Mouse (Mus musculus): ENCODE measurements around the gene Klk7. TPM values are rescaled to one million over a fixed set of nuclear protein-coding genes. Genes with fewer than 3 reads are reported as not detected.
A peak's percentile ranks its signal among the peaks of the same experiment; 100 is the strongest.

Klk7 gene
- polyA plus RNA-seq (2015; fragmentation: Nextera tagmentation; extraction: Ambion mirVana), result 1.1 and 1.4 TPM in 2 replicates

DNA sequence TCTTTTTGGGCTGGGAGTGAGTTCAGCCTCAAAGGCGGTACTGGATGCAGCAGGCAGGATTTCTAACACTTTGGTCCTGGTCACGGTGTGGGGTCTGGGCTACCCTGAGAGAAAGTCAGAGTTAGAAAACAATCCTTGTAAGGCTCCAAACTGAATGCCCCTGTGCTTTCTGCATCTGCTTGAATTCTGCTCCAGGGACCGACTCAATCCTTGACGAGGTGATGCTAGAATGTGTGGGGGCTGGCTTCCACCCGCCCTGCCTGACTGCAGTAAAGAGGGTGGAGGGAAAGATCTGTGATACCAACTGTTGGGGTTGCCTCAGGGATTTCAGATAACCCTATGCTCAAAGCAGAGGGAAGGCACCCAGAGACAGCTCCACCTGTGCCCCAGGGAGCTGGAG, at the start of gene Klk7:
Gene Klk7, plus strand, starts transcription at position 301 of the 400 bp plus-strand sequence.
- no peak for DNase-seq (ENCODE audit: low spot score)

DNA sequence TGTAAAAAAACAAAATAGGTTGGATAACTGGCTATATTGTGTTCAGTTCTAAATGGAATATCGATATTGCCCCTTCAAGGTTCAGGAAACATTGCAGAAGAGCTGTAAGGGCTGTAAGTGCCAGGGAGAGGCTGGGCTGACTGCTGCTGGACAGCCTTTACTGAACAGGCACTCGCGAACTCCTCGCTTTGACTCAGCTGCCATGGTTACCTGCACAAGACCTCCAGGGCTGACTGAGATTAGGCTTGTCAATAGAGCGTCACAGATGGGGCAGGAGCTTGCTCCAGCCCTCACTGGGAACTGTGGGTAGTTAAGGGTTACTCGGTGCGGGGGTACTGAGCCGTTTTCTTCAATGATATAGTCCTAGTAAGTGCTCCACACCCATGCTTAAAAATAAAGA, 44.6 kb upstream of the Klk7 start:
- DNase-seq (ENCODE audit: low spot score), result no peak

DNA sequence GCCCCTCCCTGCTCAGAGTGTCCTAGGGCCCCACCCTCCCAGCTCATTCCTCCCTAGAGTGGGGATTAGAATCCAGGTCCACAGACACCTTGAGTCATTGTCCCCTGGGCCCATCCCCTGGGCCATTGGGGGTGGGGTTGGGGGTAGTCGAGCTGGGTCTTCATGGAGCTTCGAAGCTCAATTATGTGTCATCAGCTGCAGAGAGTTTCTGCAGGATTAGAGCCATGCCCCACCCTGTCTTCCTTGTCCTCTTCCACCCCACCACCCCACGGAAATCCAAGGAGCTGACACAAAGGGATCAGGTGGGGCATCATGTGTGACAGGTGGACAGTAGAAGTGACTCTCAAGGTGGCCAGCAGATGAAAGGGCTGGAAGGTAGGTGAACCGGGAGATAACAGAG, 42.5 kb upstream of the Klk7 start, which contains the start of gene Klk12:
Gene Klk12, plus strand, starts transcription at position 301 of the 400 bp plus-strand sequence.
- no peak for DNase-seq (ENCODE audit: low spot score)

DNA sequence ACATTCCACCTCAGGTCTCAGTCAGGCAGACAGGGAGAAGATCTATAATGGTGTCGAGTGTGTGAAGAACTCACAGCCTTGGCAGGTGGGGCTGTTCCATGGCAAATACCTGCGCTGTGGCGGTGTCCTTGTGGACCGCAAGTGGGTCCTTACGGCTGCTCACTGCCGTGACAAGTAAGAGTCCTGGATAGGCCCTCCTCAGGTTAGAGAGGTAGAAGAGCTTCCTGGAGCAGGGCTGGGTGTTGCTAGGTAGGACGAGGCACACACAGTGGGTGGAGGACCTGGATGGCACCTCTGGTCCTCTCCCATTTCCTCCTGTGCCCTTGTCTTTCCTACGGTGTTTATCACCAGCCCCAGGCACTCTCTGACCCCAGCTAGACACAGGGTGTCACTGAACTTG, 41.5 kb upstream of the Klk7 start:
- no peak for DNase-seq (ENCODE audit: low spot score)

DNA sequence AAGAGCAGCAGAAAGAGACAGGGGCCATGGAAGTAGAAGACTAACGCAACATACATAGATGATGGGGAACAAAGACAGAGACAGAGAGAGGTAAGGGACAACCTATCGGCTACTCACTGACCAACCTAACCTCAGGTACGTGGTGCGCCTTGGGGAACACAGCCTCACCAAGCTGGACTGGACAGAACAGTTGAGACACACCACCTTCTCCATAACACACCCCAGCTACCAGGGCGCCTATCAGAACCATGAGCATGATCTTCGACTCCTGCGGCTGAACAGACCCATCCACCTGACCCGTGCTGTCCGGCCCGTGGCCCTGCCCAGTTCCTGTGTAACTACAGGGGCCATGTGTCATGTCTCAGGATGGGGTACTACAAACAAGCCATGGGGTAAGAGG, 40.4 kb upstream of the Klk7 start:
- no peak for DNase-seq (ENCODE audit: low spot score)

DNA sequence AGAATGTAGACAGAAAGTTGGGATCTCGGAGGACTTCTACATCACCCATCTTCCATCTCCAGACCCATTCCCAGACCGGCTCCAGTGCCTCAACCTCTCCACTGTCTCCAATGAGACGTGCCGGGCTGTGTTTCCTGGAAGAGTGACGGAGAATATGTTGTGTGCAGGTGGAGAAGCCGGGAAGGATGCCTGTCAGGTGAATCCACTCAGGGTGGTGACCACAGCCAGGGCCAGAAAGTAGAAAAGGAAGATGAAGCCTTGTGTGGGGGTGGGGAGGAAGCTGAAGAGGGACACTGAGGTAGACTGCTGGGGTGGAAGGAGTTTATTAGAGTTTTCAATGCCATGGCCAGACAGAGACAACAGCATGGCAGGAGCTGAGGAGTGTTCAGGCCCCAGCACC, 39.2 kb upstream of the Klk7 start:
- no peak for DNase-seq (ENCODE audit: low spot score)

DNA sequence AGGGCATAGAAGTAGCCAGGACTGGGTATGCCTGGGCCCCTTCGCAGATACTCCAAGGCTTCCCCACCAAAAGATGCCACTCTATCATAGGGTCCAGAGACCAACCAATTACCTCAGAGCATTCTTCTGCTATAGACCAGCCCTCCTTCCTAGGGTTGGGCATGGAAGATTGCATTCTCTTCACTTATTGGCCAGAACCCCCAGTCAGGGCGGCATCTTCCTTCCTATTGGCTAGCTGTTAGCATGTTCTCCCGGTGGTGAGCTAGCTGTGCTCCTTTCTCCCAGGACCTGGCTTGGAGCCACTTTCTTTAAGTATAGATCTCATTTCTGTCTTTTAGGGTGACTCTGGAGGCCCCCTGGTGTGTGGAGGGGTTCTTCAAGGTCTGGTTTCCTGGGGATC, 38.2 kb upstream of the Klk7 start:
- no peak for DNase-seq (ENCODE audit: low spot score)

DNA sequence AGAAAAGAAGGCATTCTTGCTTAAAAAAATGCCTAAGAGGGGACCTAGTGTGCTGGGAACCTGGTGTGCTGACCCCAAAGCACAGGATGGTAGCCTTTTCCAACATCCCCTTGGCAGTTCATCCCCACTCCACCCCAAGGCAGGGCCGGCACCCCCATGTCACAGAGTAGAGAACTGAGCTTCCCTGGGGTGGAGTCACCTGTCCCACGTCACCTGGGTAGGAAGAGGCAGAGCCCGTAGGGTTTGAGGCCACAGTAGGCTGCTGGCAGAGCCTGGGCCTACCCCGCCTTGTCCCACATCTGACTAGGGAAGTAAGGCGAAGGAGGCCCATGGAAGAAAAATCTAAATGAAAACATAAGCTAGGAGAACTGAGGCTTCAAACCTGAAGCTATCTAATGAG, 36.7 kb upstream of the Klk7 start, which contains the start of gene Klk11:
Gene Klk11, plus strand, starts transcription at position 241 of the 400 bp plus-strand sequence.
- DNase-seq (ENCODE audit: low spot score), result no peak

DNA sequence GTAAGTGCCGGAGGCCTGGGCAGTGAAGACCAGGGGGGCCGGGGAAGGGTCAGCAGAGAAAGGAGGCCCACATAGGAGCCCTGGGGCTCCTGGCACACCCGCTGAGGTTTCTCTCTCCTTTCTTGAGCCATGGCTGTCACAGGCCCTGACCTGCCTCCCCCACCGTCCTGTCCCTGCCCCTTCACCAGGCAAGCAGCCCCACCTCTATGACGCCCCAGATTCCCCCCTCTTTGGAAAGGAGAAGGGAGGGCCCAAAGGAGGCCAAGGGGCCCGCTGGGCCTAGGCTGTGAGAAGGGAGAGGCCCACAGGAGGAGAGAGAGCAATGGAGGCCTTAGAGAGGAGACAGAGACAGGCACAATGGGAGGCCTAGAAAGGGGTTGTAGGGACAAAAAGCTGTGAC, 36.3 kb upstream of the Klk7 start:
- no peak for DNase-seq (ENCODE audit: low spot score)

DNA sequence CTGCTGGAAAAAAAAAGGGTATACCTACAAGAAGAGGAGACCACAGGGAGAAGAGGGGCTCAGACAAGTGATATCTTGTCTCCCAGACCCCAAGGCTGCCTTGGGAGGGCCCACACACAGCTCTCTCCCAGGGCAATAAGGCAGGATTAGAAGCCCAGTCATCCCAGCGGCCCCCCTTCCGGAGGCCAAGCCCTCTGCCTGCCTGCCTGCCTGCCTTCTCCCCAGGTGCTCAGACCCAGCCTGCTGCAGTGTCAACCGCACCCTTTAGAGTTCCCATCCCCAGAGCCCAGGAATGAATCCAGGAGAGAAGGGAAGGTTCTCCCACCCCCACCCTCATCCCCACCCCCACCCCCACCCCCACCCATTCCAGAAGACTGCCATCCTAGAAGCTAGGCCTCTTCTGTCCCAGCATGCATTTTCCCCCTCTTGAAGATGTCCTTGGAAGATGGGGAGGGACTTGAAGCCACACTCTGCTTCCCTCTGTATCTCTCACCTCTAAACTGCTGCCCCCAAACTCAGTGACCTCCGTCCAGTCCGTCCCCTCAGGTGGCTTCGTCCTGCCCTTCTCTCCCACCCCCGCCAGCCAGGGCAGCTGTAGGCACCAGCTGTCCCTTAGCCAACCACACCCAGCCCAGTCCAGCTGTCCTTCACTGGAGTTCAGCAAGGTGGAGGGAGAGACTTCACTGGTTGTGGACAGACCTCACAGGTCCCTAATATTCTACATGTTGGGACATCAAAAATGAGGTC, 35.6 kb upstream of the Klk7 start:
- no peak for DNase-seq (ENCODE audit: low spot score)

DNA sequence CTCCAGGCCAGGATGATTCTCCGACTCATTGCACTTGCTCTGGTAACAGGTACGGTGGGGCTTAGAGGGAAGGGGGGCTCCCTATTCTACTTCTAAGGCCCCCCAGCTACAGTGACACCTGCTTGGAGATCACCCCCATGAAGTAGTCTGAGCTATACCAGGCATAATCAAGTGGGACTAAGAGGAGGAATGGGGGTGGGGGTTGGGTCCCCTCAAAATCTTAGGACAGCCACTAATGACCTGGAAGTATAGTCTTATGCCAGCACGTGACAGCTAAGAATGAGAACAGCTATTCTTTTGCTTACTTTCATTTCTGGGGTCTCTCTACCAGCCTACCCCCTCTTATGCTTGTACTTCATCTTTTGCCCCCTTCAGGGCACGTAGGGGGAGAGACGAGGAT, 34.6 kb upstream of the Klk7 start:
- DNase-seq (ENCODE audit: low spot score), result no peak

DNA sequence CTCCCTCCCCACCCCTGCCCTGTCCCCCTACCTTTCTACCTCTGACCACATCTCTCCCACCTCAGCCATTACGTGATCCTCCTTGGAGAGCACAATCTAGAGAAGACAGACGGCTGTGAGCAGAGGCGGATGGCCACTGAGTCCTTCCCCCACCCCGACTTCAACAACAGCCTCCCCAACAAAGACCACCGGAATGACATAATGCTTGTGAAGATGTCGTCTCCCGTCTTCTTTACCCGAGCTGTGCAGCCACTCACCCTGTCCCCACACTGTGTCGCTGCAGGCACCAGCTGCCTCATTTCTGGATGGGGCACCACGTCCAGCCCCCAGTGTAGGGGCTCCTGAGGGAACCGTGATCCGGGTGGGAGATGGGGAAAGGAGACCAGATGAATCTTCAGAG, 33.7 kb upstream of the Klk7 start:
- no peak for DNase-seq (ENCODE audit: low spot score)

DNA sequence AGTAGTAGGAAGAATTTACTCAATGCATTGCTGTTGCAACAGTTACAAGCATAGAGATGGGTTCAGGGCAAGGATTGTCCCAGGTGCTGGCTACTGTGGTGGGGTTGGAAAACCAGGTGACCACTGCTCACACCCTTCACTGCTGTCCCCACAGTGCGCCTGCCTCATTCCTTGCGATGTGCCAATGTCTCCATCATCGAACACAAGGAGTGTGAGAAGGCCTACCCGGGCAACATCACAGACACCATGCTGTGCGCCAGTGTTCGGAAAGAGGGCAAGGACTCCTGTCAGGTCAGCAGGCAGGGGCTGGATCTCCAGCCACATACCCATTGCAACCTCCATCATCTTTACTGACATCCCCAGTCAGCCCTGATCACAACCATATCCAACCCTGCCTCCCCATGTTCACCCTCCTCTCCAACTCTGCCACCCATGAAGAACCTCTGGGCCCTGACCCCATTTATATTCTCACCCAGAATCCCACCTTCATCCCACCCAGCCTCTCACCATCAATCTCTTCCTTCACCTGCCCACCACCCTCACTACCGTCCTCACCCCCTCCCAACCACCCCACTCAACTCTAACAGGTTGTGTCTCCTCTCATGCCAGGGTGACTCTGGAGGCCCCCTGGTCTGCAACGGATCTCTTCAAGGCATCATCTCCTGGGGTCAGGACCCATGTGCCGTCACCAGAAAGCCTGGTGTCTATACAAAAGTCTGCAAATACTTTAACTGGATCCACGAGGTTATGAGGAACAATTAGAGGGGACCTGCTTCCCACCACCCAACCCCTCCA, 32.7 kb upstream of the Klk7 start:
- no peak for DNase-seq (ENCODE audit: low spot score)

DNA sequence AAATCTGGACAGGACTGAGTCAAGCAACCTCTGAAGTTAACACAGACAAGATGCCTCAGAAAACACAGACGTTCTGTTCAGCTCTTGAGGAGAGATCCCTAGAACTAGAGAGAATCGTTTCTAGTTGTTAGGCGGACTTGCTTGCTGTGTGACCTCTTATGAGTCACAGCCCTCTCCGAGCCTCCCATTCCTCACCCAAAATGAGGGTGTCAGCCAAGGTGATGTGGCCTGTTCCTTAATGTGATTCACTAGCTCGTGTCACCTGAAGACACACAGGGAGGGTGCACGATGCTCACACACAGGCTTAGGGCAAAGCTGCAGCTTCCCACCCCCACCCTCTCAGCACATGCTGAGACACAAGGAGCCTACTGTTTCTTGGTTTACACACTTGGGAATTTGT, 30.9 kb upstream of the Klk7 start:
- DNase-seq (ENCODE audit: low spot score), result no peak

DNA sequence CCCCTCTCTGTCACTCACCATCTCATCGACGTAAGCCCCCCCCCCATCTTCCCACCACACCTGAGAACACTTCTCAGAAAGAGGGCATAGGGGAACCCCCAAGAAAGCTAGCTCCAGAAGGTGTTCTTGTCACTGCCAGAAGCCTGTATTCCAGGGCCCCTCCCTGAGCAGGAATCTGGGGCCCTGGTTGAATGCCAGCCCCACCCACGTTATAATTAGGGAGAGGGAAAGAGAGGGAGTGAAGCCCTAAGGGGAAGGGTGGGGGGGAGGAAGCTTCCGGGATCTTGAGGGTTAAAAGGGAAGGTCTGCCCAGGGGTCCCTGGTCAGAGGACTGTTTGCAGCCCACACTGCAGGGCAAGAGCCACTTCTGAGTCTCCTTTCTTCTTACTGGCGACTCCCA, 30.3 kb upstream of the Klk7 start, which contains the start of gene Klk10:
Gene Klk10, plus strand, starts transcription at position 290 of the 400 bp plus-strand sequence.
- DNase-seq (ENCODE audit: low spot score), result no peak

DNA sequence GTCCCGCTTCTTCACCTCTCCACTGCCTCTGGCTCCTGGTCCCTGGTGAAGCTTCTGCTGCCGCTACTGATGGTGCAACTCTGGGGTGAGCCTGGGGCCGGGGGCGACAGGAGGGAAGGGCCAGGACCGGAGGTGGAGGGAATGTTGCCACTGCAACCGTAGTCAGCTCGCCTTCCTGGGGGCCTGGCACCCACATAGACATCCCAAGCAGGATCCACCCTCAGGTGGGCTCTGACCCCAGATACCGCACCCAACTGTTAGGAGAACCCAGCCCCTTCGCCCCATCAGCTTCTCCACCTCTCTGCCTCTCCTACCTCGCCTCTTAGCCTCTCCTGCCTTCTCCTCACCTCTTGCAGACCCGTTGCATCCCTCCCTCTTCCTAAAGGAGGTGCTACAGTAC, 29.6 kb upstream of the Klk7 start:
- DNase-seq (ENCODE audit: low spot score), result no peak

DNA sequence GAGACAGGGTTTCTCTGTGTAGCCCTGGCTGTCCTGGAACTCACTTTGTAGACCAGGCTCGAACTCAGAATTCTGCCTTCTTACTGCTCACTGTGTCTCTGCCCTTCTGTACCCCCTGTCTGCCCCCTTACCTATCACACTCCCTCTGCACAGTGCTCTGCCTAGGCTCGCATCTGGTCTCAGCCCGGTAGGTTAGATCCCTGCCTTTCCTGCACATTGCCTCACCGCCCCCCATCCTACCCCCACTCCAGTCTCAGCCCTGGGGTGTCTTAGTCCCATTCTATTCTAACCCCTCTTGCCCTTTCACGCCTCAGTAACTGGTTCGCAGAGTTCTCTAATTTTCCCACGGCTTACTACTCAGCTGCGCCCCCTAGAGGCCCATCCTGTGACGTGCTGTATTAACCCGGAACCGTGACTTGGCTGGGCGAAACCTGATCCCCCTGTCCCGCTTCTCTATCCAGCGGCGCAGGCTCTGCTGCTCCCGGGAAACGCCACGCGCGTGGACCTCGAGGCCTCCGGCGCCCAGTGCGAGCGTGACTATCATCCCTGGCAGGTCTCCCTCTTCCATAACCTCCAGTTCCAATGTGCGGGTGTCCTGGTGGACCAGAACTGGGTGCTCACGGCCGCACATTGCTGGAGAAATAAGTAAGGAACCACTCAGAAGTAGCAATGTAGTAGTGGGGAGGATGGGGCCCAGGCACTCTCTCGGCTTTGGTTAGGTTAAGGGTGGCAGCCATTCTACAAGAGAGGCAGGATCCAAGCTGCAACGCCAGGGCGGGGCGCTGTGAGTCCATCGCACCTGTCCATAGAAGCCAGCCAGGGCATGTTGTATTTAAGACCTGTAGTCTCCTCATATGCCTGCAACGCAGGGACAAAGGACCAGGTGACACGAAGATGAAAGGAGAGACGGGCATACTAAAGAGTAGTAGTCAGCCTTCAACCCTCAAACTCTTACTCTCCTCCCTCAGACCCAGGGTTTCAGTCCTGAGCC, 28.5 kb upstream of the Klk7 start:
- DNase-seq (ENCODE audit: low spot score), result peak; percentile 68

DNA sequence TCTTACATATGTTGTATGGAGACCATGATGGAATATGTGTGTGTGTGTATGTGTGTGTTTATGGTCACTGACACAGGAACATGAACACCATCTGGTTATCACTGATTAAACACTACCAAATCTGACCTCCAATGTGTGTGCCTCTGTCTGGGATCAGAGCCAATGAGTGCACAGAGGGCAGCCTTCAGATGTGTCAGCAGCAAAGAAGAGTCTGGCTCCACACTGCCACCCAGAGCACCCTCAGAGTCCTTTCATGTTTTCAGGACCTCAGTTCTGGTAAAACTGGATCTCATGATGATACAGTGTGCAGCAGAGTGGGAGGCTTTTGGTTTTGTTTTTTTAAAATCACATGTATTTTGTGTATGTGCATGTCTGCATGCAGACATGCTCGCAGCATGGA, 25.8 kb upstream of the Klk7 start:
- DNase-seq (ENCODE audit: low spot score), result no peak

DNA sequence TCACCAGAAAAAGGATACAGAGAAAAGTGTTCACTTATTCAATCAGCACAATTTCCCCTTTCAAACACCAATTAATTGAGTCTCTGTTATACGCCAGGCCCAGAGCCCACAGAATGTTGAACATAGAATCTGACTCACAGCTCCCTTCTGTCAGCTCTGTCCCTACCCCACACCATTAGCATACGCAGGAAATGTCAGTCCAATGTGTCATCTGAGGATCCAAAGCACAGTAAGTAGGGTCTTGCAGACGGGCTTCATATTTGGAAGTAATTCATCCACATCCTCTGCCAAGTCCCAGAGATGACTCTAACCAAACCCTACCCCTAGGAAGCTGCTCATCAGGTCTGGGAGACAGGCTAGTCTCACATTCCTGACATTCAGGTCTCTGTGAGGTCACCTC, 23.0 kb upstream of the Klk7 start:
- DNase-seq (ENCODE audit: low spot score), result no peak

DNA sequence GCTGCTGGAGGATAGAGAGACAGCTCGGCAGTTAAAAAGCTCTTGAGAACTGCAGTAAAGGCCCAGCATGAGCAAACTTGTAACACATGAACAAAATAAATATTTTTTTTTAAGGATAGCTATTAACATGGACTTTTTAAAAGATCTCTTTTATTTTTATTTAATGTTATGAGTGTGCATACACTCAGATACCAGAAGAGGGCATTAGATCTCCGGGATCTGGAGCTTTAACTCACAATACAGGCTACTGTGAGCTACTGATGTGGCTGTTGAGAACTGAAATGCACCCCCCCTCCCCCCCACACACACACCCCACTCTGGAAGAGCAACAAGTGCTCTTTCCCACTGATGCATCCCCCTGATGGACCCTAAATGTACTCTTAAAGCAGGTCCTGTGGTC, 21.8 kb upstream of the Klk7 start:
- no peak for DNase-seq (ENCODE audit: low spot score)

DNA sequence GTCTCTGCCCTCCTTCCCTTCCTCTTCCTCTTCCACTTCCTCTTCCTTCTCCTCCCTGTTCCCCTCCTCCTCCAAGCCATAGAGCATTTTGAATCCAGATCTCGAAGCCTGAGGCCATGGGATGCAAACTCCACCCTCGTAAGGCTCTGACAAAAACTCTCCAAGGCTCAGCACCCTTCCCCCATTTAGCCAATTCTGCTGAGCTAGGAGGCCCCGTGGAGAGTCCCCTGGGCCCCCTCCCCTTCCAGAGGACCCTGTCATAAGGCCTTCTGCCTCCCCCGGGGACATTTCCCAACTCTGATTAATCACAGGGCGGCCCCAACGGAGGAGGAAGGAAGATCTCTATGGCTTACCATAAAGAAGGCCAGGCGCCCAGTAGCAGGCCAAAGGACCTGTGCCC, 19.5 kb upstream of the Klk7 start, which contains the start of gene Klk9:
Gene Klk9, plus strand, starts transcription at position 301 of the 400 bp plus-strand sequence.
- DNase-seq (ENCODE audit: low spot score), result no peak
